Mouse (Mus musculus) telencephalon, adult 2 months (tissue): ENCODE data around the gene 4930519G04Rik.
"Not testable (repeated sequence)": the region's sequence is repeated elsewhere in the genome, so short reads cannot be mapped to it uniquely, and the experiment has no call there.

Experiments
- DNase-seq: peaks from one replicate; pipeline ENCODE4 v3.0.0-alpha.2; 2011; ENCODE audit warnings: low read depth, low spot score

Gene 4930519G04Rik

GRCm38 (mm10) chr5:114853364-114853763 lies at the start of gene 4930519G04Rik:
4930519G04Rik (plus strand) TSS chr5:114853664.
- DNase-seq, result not testable (repeated sequence)

GRCm38 (mm10) chr5:114804335-114804734 lies 49.1 kb upstream of the 4930519G04Rik start:
- DNase-seq, result no peak

- no peak for DNase-seq
Measured at GRCm38 (mm10) chr5:114804958-114805357, 48.5 kb upstream of the 4930519G04Rik start.

GRCm38 (mm10) chr5:114805436-114806350 lies 47.8 kb upstream of the 4930519G04Rik start:
- DNase-seq, result no peak

DNA sequence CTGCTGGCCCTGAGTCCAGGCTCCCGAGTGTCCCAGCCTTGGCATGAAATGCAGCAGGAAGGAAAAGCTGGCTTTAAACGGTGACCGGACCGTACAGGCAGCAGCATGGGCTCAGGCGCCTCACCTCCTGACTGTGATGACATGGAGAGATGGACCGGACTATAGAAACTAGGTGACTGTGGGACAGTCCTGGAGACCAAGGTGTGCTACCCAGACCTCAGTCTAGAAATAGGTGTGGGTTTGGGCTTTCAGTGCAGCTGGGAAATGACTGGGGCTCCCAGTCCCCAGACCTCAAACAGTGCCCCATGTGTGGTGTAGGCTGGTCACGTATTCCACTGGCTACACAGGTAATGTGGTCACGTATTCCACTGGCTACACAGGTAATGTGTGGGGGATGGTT lies 46.8 kb upstream of the 4930519G04Rik start:
- no peak for DNase-seq

GRCm38 (mm10) chr5:114807063-114807462 lies 46.4 kb upstream of the 4930519G04Rik start:
- no peak for DNase-seq

GRCm38 (mm10) chr5:114807468-114807867 lies 46.0 kb upstream of the 4930519G04Rik start:
- no peak for DNase-seq

GRCm38 (mm10) chr5:114807893-114808292 lies 45.6 kb upstream of the 4930519G04Rik start:
- no peak for DNase-seq

GRCm38 (mm10) chr5:114808385-114808784 lies 45.1 kb upstream of the 4930519G04Rik start:
- no peak for DNase-seq

DNA sequence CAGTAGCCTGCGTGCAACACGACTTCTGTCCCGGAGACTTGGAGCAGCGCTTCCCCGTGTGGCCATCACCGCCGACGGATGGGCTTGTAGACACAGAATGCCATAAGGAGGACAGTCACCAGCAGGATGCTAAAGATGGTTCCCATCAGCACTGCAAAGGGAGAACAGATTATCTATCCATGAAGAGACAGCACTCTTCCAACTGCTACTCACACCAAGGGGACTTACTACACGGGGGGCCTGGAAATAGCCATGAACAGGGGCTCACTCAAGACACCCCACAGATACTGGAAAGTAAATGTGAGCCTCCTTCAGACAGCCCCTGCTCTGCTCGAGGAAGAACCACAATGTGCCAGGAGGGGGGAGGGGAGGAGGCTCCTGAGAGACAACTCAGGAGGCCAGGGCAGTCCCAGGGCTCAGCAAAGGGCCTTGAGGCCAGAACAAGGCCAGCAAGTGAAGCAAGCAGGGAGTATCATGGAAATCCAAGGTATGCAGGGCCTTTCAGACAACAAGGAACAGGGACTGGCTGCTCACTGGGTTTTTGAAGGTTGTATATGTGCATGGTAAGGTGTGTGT lies 44.2 kb upstream of the 4930519G04Rik start:
- DNase-seq, result no peak

- no peak for DNase-seq
Measured at GRCm38 (mm10) chr5:114809826-114810225, 43.6 kb upstream of the 4930519G04Rik start.

- peak; percentile 90 for DNase-seq
Measured at GRCm38 (mm10) chr5:114813525-114814181, 39.8 kb upstream of the 4930519G04Rik start.

GRCm38 (mm10) chr5:114816599-114816998 lies 36.9 kb upstream of the 4930519G04Rik start:
- no peak for DNase-seq

DNA sequence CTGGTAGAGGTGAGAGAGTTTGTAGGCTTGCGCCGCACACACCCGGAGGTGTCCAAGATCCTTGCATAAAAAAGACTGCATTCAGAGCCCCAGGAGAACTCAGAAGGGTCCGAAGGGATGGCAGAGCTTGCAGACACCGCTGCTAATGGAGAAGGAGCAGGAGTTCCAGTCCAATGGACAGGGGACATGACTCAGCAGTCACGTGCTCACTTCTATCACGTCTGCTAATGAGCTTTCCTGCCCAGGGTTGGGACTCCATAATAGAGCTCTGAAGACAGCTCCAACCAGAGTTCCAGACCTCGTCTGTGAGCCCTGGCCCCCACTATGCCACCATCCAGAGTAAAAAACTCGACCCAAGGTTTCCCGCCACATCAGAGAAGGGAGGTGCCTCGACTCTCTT lies 35.3 kb upstream of the 4930519G04Rik start:
- DNase-seq, result no peak

- DNase-seq, result peak; percentile 64
Measured at GRCm38 (mm10) chr5:114822796-114823688, 30.4 kb upstream of the 4930519G04Rik start, which contains the start of gene 1500011B03Rik. 1500011B03Rik (minus strand) TSS chr5:114823468.

DNA sequence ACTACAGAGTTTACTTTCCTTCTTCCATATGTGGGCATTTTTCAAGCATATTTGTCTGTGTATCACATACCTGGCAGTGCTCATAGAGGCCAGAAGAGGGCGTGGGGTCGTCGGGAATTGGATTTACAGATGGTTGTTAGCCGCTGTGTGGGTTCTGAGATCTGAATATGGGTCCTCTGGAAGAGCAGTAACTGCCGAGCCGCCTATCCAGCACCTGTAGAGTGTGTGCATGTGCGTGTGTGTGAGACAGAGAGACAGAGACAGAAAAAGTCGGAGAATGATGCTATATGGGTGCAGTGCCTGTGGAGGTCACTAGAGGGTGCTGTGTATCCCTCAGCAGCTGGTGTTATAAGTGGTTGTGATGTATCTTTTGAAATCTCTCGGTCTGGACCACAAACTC lies 29.3 kb upstream of the 4930519G04Rik start:
- DNase-seq, result no peak

DNA sequence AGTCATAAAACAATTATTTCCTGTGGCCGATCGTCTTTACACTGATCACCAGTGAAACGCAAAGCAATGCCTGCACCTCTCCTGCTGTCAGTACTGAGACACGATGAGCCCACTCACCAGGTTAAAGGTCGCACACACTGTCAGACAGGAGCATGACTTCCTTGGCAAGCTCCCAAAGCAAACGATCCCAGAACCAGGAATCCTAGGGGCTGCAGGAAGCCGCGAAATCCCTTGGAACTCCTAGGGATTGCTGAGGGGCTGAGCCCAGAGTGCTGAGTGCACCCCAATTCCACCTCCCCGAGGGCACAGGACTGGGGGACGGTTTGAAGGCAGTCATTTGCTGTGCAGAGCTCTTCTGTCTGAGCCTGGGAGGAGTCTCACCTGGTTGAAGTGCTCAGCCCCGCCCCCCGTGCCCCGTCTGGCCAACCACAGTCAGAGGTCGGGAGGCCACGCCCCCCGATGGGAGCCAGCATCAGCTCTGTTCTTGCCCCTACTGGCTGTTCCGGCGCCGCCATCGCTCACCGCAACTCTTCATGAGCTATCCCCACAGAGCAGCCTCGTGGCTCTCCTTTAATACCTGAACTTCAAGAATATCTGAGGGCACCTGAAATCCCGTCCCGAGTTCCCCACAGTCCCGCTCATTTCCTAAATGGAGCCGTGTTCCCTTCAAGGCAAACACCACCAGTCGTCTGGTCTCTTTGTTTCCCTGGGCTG lies 27.3 kb upstream of the 4930519G04Rik start:
- peak; percentile 43 for DNase-seq

GRCm38 (mm10) chr5:114827427-114827826 lies 26.0 kb upstream of the 4930519G04Rik start:
- no peak for DNase-seq

- no peak for DNase-seq
Measured at GRCm38 (mm10) chr5:114829740-114830139, 23.7 kb upstream of the 4930519G04Rik start.

GRCm38 (mm10) chr5:114836886-114837285 lies 16.6 kb upstream of the 4930519G04Rik start:
- no peak for DNase-seq

GRCm38 (mm10) chr5:114840481-114840880 lies 13.0 kb upstream of the 4930519G04Rik start:
- DNase-seq, result not testable (repeated sequence)
